Mouse (Mus musculus) embryonic facial prominence, embryonic 14.5 days (tissue): Measurements from ENCODE around the gene Anapc15. TPM values are rescaled to one million over a fixed set of nuclear protein-coding genes. Genes with fewer than 3 reads are reported as not detected.

Source experiments
- ATAC-seq: fragments of 200-750 bp; cut with Nextera tagmentation; 2 replicates; pipeline ENCODE4 v1.8.0; 2017; ENCODE audit warnings: low read depth, moderate number of reproducible peaks, moderate TSS enrichment
- DNase-seq: peaks from one replicate; pipeline ENCODE4 v3.0.0-alpha.2; 2015; ENCODE audit warnings: low spot score
- H3K27ac ChIP-seq: fragments of 300-500 bp; sonication (generic); replicated peaks from 2 replicates; pipeline ENCODE4 v1.5.1; 2014; ENCODE audit warnings: low read depth, mild to moderate bottlenecking, low read length, moderate library complexity
- H3K27me3 ChIP-seq: fragments of 300-500 bp; sonication (generic); replicated peaks from 2 replicates; pipeline ENCODE4 v1.6.1; 2014; ENCODE audit warnings: low read length; ENCODE audit not compliant: control insufficient read depth, insufficient read depth
- H3K36me3 ChIP-seq: fragments of 300-500 bp; sonication (generic); 2 replicates; pipeline ENCODE4 v1.6.1; 2014; ENCODE audit warnings: low read length, mixed read lengths; ENCODE audit not compliant: control insufficient read depth, insufficient read depth
- H3K4me1 ChIP-seq: fragments of 300-500 bp; sonication (generic); 2 replicates; pipeline ENCODE4 v1.6.1; 2014; ENCODE audit warnings: antibody characterized with exemption, low read length; ENCODE audit not compliant: control insufficient read depth, insufficient read depth
- H3K4me2 ChIP-seq: fragments of 300-500 bp; sonication (generic); 2 replicates; pipeline ENCODE4 v1.6.1; 2014; ENCODE audit warnings: low read depth, mild to moderate bottlenecking, low read length, moderate library complexity, mixed read lengths
- H3K4me3 ChIP-seq: fragments of 300-500 bp; sonication (generic); 2 replicates; pipeline ENCODE4 v1.5.1; 2014; ENCODE audit warnings: low read depth, mild to moderate bottlenecking, low read length
- H3K9ac ChIP-seq: fragments of 300-500 bp; sonication (generic); 2 replicates; pipeline ENCODE4 v1.6.1; 2014; ENCODE audit warnings: low read depth, mild to moderate bottlenecking, low read length, moderate library complexity, mixed read lengths
- H3K9me3 ChIP-seq: fragments of 300-500 bp; sonication (generic); 2 replicates; pipeline ENCODE4 v1.6.1; 2016; ENCODE audit warnings: low read length; ENCODE audit not compliant: control insufficient read depth
- WGBS: fragments of 180-500 bp; shearing (Covaris S2); extraction: QIAGEN DNeasy Blood & Tissue Kit; methylation state at CpG from one replicate; pipeline ENCODE4 v1.1.7; 2014; 5-methylcytosine and 5-hydroxymethylcytosine counted together
- polyA plus RNA-seq: library from polyadenylated mRNA; unstranded; fragments of >200 nt; fragmentation: Nextera tagmentation; extraction: Ambion mirVana; gene quantifications from 2 replicates; pipeline ENCODE4 v1.2.1, GENCODE M21; 2014

Gene Anapc15
- 60.8 and 62.0 TPM in 2 replicates for polyA plus RNA-seq

DNA sequence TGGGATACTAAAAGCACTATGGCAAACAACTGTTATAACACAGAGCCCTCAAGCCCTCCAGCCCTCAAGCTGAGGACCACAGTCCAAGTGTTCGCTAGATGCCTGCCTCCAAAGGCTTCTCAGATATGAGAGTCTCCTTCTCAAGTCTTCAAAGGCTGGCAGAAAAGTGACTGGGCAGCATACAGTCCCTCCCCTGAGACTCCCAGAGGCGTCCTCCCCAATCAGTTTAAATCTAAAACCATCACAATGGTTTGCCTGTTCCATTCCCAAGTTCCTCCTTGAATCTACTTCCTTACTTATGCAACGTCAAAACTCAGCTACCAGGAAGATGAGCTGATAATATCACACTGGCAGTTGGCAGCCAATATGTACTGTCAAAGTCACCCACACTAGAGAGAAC lies at the start of gene Anapc15:
Anapc15 (plus strand) TSS at position 301 of the 400 bp plus-strand sequence.
- Histone ChIP-seq H3K4me1 (no peaks in the 10 kb centered on the region), H3K27ac (no peak within 1 kb of the TSS), H3K4me2 (no peak within 1 kb of the TSS), H3K36me3 (no peaks in the 10 kb centered on the region), H3K9me3 (no peaks in the 10 kb centered on the region), H3K4me3 (no peak within 1 kb of the TSS), H3K27me3 (no peaks in the 10 kb centered on the region), H3K9ac (no peak within 1 kb of the TSS)
- no peak for DNase-seq
- no peak for ATAC-seq
- 60% methylated on average over 3 of the region's 3 CpGs for WGBS

DNA sequence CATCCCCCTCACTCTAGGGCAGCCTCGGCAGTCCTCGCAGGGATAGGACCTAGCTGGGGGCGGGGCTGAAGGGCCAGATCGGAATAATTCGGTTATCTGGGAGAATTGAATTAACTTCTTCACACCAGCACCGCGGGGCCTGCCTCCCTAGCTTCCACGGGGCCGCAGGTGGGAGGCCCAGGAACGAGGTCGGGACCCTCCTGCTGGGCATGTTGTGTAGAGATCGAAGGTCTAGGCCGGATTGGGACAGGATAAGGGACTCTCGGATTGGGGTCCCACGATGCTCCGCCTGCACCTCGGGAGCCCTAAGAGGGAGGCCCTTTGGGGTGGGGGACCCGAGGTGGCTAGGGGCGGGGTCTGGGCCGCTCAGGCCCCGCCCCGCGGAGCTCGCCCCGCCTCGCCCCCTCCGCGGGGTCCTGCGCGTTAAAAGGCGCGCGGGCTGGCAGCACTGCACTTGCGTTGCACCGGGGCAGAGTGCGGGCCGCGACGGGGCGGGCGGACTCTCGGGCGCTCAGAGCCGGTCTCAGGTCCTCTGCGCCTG lies 45.6 kb upstream of the Anapc15 start, which contains the start of gene Phox2a:
Phox2a (plus strand) TSS at position 453 of the 541 bp plus-strand sequence.
- ATAC-seq = peak; percentile 10; the same call in 1 of the 2 replicates
- 1% methylated on average over 30 of the region's 45 CpGs for WGBS
- no peak for DNase-seq

DNA sequence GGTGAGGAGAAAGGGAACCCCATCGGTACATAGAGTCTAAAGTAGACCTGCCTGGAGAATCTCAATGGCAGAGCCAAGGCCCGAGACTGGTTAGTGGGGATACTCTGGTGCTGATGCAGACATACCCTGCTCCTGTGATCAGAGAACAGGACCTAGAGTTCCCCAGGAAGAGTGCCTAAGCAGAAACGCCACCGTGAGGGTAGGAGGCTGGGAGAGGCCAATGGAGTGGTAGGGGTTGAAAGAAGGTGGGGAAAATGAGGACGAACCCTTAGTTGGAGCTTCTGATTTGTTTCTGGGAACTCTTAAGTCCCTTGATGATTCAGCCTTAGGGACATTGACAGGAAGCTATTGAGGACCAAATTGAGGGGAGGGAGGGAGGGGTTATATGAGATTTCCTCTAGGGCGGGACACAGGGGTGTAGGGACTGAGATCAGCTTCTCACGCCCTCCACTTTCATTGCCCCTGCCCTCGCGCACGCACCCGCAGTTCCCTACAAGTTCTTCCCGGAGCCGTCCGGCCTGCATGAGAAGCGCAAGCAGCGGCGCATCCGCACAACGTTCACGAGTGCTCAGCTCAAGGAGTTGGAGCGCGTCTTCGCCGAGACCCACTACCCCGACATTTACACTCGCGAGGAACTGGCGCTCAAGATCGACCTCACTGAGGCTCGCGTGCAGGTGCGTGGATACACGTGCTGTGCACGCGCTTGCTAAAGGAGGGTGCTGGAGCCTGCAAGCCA lies 43.1 kb upstream of the Anapc15 start:
- 0 out of 2 replicates have a peak overlapping the region, but pooled peaks have one; percentile 65 for H3K9ac ChIP-seq
- H3K9me3 ChIP-seq = no peaks in the 10 kb centered on the region
- peaks cover 80% of the 10 kb centered on the region for H3K27me3 ChIP-seq
- DNase-seq = peak; percentile 35
- peaks cover 22% of the 10 kb centered on the region for H3K4me1 ChIP-seq
- H3K27ac ChIP-seq = no peak overlapping the region
- no peak for ATAC-seq
- H3K36me3 ChIP-seq = peaks cover 27% of the 10 kb centered on the region
- H3K4me3 ChIP-seq = peak overlapping the region; percentile 47
- 2% methylated on average over 35 of the region's 35 CpGs for WGBS
- H3K4me2 ChIP-seq = peak overlapping the region; percentile 85

More for the DNA sequence above, 45.6 kb upstream of the Anapc15 start, which contains the start of gene Phox2a:
- H3K4me1 ChIP-seq = peaks cover 22% of the 10 kb centered on the region
- no peak within 1 kb of the TSS for H3K27ac ChIP-seq
- H3K4me2 ChIP-seq = peak within 1 kb of the TSS; percentile 51
- H3K9ac ChIP-seq = peak within 1 kb of the TSS; percentile 46; the same call in 1 of the 2 replicates
- peaks cover 2% of the 10 kb centered on the region; the same call in 1 of the 2 replicates for H3K36me3 ChIP-seq
- peak within 1 kb of the TSS; percentile 29 for H3K4me3 ChIP-seq
- H3K27me3 ChIP-seq = peaks cover 71% of the 10 kb centered on the region
- H3K9me3 ChIP-seq = no peaks in the 10 kb centered on the region

DNA sequence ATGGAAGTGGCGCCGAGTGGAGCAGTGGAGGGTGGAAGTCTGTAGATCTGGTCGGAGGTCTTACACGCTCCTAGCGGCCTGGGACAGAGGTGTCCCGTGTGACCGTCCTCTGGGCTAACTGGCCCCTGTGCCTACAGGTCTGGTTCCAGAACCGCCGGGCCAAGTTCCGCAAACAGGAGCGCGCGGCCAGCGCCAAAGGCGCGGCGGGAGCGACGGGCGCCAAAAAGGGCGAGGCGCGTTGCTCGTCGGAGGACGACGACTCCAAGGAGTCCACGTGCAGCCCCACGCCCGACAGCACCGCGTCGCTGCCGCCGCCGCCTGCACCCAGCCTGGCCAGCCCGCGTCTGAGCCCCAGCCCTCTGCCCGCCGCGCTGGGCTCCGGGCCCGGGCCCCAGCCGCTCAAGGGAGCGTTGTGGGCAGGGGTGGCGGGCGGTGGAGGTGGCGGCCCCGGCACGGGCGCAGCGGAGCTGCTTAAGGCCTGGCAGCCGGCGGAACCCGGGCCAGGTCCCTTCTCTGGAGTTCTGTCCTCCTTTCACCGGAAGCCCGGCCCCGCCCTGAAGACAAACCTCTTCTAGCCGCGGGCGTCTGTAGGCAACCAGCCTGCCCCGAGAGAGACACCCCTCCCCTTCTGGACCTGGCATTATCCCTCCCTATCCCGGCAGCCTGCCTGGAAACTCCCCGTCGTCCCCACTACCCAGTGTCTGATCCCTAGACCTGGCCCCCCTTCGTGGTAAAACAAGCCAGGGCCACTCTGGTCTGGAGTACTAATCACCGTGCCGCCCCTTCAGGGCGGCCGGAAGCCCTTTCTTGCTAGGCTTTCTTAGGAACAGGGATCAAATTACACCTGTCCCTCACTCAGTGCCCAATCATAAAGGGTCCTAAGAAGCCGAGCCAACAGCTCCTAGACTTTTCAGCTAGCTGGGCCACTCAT lies 41.7 kb upstream of the Anapc15 start:
- Histone ChIP-seq H3K4me1 (peaks cover 22% of the 10 kb centered on the region), H3K36me3 (peaks cover 41% of the 10 kb centered on the region), H3K4me2 (peak overlapping the region; percentile 85), H3K4me3 (peak overlapping the region; percentile 47), H3K9me3 (no peaks in the 10 kb centered on the region), H3K9ac (peak overlapping the region; percentile 65), H3K27me3 (peaks cover 70% of the 10 kb centered on the region), H3K27ac (no peak overlapping the region)
- peak; percentile 79 for DNase-seq
- ATAC-seq = peak; percentile 65
- 0% methylated on average over 17 of the region's 71 CpGs for WGBS

DNA sequence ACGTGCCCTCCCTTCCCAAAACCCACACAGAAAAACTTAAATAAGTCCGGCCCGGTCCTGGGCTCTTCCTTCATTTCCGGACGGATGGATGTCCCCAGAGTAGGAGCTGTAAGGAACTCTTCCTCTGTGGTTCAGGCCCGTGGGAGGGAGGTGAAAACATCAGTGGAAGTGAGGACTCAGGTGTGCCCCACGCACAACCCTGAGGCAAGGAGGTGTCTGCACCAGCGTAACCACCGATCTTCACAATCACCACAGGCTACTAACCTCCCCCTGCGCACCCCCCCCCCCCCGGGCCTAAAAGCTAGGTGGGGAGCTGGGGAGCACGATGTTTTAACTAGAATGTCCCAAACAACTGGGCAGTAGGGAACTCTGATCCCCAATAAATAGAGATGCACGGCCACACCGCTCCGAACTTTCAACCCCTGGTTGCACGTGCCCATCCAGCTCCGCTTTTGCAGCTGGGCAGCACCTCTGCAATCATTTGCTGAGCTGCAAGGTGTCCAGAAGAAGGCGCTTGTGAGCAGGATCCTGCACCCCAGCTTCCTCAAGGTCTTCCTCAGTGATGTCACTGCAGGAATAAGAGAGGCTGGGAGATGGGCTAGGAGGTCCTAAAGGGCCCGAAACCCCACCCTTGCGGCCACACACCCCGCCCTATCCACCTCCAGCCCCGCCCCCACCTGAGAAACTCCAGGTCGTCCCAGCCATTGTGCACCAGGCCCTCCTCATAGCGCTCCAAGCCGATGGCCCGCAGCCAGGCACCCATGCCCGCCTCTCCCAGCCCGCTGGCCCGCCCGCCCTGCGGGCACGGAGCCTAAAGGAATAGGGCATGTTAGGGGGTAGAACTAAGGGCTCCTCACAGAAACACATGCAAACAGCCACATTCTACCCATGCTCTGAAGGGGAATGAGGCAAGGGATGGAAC lies 40.4 kb upstream of the Anapc15 start:
- DNase-seq = peak; percentile 62
- ATAC-seq = peak; percentile 23; the same call in 1 of the 2 replicates
- peaks cover 53% of the 10 kb centered on the region for H3K36me3 ChIP-seq
- H3K27ac ChIP-seq = no peak overlapping the region
- H3K27me3 ChIP-seq = peaks cover 57% of the 10 kb centered on the region
- H3K9me3 ChIP-seq = no peaks in the 10 kb centered on the region
- peaks cover 19% of the 10 kb centered on the region for H3K4me1 ChIP-seq
- H3K4me3 ChIP-seq = no peak overlapping the region
- H3K9ac ChIP-seq = 0 out of 2 replicates have a peak overlapping the region, but pooled peaks have one; percentile 5
- no peak overlapping the region for H3K4me2 ChIP-seq
- 36% methylated on average over 28 of the region's 32 CpGs for WGBS

DNA sequence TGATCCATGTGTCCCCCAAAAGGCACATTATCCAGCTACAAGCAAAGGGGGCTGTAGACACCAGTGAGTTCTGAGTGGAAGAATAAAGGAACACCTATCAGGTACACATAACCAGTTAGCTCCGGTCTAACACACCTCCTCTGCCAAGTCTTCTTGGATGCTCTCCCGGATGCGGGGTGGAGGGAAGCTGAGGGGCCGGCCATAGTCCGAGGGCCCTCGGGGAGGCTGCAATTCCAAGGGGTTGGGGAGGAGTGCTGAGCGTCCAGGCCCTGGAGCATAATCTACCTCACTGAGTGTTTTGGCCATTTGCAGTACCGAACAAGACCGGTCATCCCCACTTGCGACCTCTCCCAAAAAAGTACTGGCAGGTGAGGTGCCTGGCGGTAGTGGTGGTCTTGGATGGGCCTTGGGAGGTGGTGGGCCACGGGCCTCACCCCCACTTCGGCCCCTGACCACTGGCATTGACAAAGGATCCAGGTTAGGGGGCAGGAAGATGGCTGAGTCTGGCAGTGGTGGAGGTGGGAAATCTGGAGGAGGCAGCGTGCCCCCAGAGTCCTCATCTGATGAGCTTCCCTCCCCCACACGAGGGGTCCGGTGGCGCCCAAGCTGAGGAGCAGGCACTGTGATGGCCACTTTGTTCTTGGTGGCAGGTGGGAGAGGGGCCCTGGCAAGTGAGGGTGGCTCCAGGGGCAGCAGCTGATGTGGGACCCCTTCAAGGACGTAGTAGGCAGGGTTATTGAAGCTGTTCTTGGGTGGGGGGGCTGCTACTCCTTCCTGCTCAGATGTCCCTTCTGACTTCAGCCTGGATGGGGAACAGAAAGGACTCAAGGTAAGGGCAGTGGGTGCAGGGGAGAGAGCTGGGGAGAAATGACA lies 39.5 kb upstream of the Anapc15 start:
- H3K27me3 ChIP-seq = peaks cover 48% of the 10 kb centered on the region
- DNase-seq (peak; percentile 42), ATAC-seq (peak; percentile 26; the same call in 1 of the 2 replicates)
- H3K4me2 ChIP-seq = no peak overlapping the region
- H3K9ac ChIP-seq = no peak overlapping the region
- no peaks in the 10 kb centered on the region for H3K9me3 ChIP-seq
- WGBS = 77% methylated on average over 13 of the region's 18 CpGs
- no peak overlapping the region for H3K4me3 ChIP-seq
- H3K27ac ChIP-seq = no peak overlapping the region
- peaks cover 62% of the 10 kb centered on the region for H3K36me3 ChIP-seq
- peaks cover 19% of the 10 kb centered on the region for H3K4me1 ChIP-seq

DNA sequence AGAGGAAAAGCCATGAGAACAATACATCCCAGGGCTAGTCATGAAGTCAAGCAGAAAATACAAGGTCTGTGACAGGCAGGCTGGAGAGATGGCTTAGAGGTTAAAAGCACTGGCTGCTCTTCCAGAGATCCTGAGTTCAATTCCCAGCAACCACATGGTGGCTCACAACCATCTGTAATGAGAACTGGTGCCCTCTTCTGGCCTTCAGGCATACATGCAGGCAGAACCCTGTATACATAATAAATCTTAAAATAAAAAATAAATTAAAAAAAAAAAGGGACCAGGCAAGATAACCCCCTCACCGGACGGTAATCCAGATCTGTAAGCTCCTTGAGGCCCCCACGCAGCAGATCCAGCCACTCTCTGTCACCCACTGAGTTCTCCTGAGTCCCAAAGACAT lies 33.1 kb upstream of the Anapc15 start:
- WGBS = 96% methylated on average over 3 of the region's 3 CpGs
- Histone ChIP-seq H3K27me3 (no peaks in the 10 kb centered on the region), H3K9me3 (no peaks in the 10 kb centered on the region), H3K4me2 (no peak overlapping the region), H3K36me3 (peaks cover 83% of the 10 kb centered on the region), H3K4me1 (peaks cover 16% of the 10 kb centered on the region), H3K9ac (no peak overlapping the region), H3K27ac (no peak overlapping the region), H3K4me3 (no peak overlapping the region)
- ATAC-seq (no peak), DNase-seq (no peak)
